Mouse (Mus musculus): ENCODE results near the gene Gm20388.
"Not testable (repeated sequence)": the region's sequence is repeated elsewhere in the genome, so short reads cannot be mapped to it uniquely, and the experiment has no call there.

- TF ChIP-seq POLR2A, CTCF (IDR thresholded peaks at IDR 0.05; ENCODE audit: insufficient read depth, low read depth, low read length): not testable (repeated sequence)
These were observed 1408.1 kb downstream of the Gm20388 start for GRCm38 (mm10) chr8:121318756-121319155.

Measured in olfactory bulb, adult 2 months (tissue).